ENCODE assay signal across 10 mouse cellular contexts in genomic region chr12:109745731-109746484, GRCm38 (mm10).
DNase-seq lines count a peak whose midpoint lies in the region; ATAC-seq lines count a peak whose summit lies in the region.
"Had no signal": no experiment of that assay in that cellular context is flagged by ENCODE, and none has a peak within 500 bp of the region (broad histone marks: within the 10 kb centered on the region; RNA-seq: fewer than 3 reads in every experiment).

No protein-coding gene starts in this region.

- peaks cover 45% of the 10 kb centered on the region for H3K36me3 ChIP-seq in heart, embryonic 10.5 days

- ATAC-seq in megakaryocyte progenitor cell, adult 5-6 weeks (replicated peaks; ENCODE audit: poor library complexity): no peak

- DNase-seq in heart, embryonic 10.5 days (ENCODE audit: low spot score): peak; percentile 64
- DNase-seq in heart, adult 8-10 months (ENCODE audit: low spot score): no peak
- peak; percentile 12 for DNase-seq in urinary bladder, adult 2 months (ENCODE audit: low spot score)
- no peak for DNase-seq in urinary bladder, postnatal 14 days (ENCODE audit: low spot score)
- peak; percentile 46 for DNase-seq in mesoderm, embryonic 11.5 days (ENCODE audit: low read depth, low spot score)
- DNase-seq in c-Kit-positive CD71-positive TER-119-positive erythroid progenitor cells, embryonic 14.5 days (ENCODE audit: low spot score): no peak
- DNase-seq in left cerebral cortex, adult 8-10 months (ENCODE audit: low spot score in 2 of 2): no peak
- DNase-seq: cerebellum, adult 11-12 months; kidney, adult 8-10 months had no signal

- H3K4me1 ChIP-seq in heart, embryonic 10.5 days: peaks cover 35% of the 10 kb centered on the region

- H3K9me3 ChIP-seq in heart, embryonic 10.5 days: no peaks in the 10 kb centered on the region

- H3K27ac ChIP-seq in heart, embryonic 10.5 days: 0 out of 2 replicates have a peak overlapping the region, but pooled peaks have one; percentile 16

- WGBS in heart, embryonic 10.5 days: 71% methylated on average over 15 of the region's 15 CpGs

- H3K4me3 ChIP-seq in heart, embryonic 10.5 days: no peak overlapping the region

- H3K27me3 ChIP-seq in heart, embryonic 10.5 days (ENCODE audit: insufficient read depth, poor library complexity, severe bottlenecking): no peaks in the 10 kb centered on the region

Comparison
In these comparisons a context has a peak if more than half of its experiments do, and no peak if none do; other contexts are left out.
1. DNase-seq: peak in heart, embryonic 10.5 days (single experiment), urinary bladder, adult 2 months (single experiment) and mesoderm, embryonic 11.5 days (single experiment); none in heart, adult 8-10 months (single experiment), urinary bladder, postnatal 14 days (single experiment), c-Kit-positive CD71-positive TER-119-positive erythroid progenitor cells, embryonic 14.5 days (single experiment) and left cerebral cortex, adult 8-10 months (0 of 2).